Mouse (Mus musculus) left cerebral cortex, adult 2 months (tissue): ENCODE results near the gene Psmb10. TPM values are rescaled to one million over a fixed set of nuclear protein-coding genes. Genes with fewer than 3 reads are reported as not detected.

Experiments
- DNase-seq, 2 experiments: peaks; one replicate each; pipeline ENCODE4 v3.0.0; 2021 to 2022; ENCODE audit warnings: low spot score in 2 of 2, mixed read lengths in 1 of 2; ENCODE audit errors: extremely low spot score in 1 of 2
- H3K27ac ChIP-seq: fragments of 200-600 bp; 2 replicates; pipeline ENCODE4 v1.8.1; 2022
- H3K4me3 ChIP-seq: fragments of 200-600 bp; 2 replicates; pipeline ENCODE4 v1.8.1; 2022
- CTCF ChIP-seq: fragments of 200-600 bp; IDR thresholded peaks from 2 replicates; pipeline ENCODE4 v1.8.1; 2022; ENCODE audit warnings: antibody characterized with exemption, mild to moderate bottlenecking, moderate library complexity
- intact Hi-C: fragments of 180-260 bp; cut with DNase I; formaldehyde crosslinking; loops from one replicate; pipeline ENCODE4 v1.15.1; 2025
- total RNA-seq, 2 experiments: library from RNA; stranded (reverse); gene quantifications; 2 replicates each; pipeline ENCODE4 v1.2.3; 2021

Gene Psmb10
- total RNA-seq, 2 experiments from 2014 or later = 90.3 to 91.9 TPM

- TF ChIP-seq CTCF = no peak
- Histone ChIP-seq H3K27ac (no peak overlapping the region), H3K4me3 (no peak overlapping the region)
- intact Hi-C loops = no loop called here
- no peak for DNase-seq
These were observed 23.3 kb upstream of the Psmb10 start for GRCm38 (mm10) chr8:105961536-105961935.

DNA sequence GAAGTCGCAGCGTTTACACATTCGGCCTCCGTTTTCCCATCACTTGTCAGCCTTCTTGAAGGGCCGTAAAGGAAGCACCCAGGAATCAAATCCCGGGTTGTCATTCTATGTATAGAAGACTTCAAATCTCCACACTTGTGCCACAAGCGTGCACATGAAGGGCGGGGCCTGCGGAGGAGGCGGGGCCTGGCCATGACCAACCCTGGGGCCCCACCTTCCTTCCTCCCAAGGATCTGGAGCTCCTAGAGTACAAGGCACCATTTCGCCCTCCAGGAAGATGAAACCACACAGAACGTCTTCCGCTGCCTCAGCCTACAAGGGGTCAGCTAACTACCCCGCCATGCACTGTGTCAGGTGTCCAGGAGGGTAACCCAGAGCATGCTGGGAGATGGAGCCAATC, 22.9 kb upstream of the Psmb10 start:
- Histone ChIP-seq H3K27ac (no peak overlapping the region), H3K4me3 (no peak overlapping the region)
- no peak for TF ChIP-seq CTCF
- intact Hi-C loops = no loop called here
- DNase-seq = no peak

DNA sequence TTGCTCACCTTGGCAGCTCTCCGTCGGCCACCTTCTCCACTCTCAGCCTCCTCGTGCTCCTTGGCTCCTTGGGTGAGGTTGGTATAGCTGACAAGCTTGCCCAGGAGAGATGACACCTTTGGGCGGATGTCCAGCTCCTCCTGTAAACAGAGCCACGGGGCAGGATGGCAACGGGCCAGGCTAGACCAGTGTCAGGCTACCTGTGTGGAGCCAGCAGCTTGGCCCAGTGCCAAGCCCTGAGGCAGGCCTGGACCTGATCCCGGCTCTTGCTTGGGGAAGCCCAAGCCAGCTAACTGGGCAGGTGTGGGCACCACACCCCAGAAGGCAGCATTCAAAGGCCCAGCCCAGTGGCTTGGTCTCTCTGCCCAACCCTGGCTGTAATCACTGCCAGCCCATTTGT, 21.1 kb upstream of the Psmb10 start:
- intact Hi-C loops = no loop called here
- Histone ChIP-seq H3K4me3 (no peak overlapping the region), H3K27ac (no peak overlapping the region)
- no peak for TF ChIP-seq CTCF
- DNase-seq = no peak

- intact Hi-C loops = no loop called here
- H3K27ac ChIP-seq = no peak overlapping the region
- H3K4me3 ChIP-seq = no peak overlapping the region
- peak; percentile 15 for TF ChIP-seq CTCF
- DNase-seq = no peak
These were observed 19.6 kb upstream of the Psmb10 start for GRCm38 (mm10) chr8:105957813-105958212.

- TF ChIP-seq CTCF = no peak
- DNase-seq = no peak
- Histone ChIP-seq H3K27ac (no peak overlapping the region), H3K4me3 (no peak overlapping the region)
- intact Hi-C loops = no loop called here
These were observed 18.3 kb upstream of the Psmb10 start for GRCm38 (mm10) chr8:105956556-105956955.

- no peak for TF ChIP-seq CTCF
- Histone ChIP-seq H3K27ac (peak overlapping the region; percentile 78), H3K4me3 (no peak overlapping the region)
- intact Hi-C loops = no loop called here
- DNase-seq = peak in 1 of 2 experiments; percentile 51
These were observed 12.9 kb upstream of the Psmb10 start for GRCm38 (mm10) chr8:105951057-105951659.

GRCm38 (mm10) chr8:105949350-105949749, 11.1 kb upstream of the Psmb10 start:
- Histone ChIP-seq H3K27ac (no peak overlapping the region), H3K4me3 (no peak overlapping the region)
- TF ChIP-seq CTCF = no peak
- intact Hi-C loops = no loop called here
- DNase-seq = peak in 1 of 2 experiments; percentile 59

GRCm38 (mm10) chr8:105943321-105943739, 5.1 kb upstream of the Psmb10 start, which contains the start of gene Lcat:
TSS of gene Lcat (minus strand) at chr8:105943382.
- Histone ChIP-seq H3K4me3 (peak within 1 kb of the TSS; percentile 10; the same call in 1 of the 2 replicates), H3K27ac (peak within 1 kb of the TSS; percentile 63)
- DNase-seq = peak in 1 of 2 experiments; percentile 42
- intact Hi-C loops = no loop called here
- no peak for TF ChIP-seq CTCF

DNA sequence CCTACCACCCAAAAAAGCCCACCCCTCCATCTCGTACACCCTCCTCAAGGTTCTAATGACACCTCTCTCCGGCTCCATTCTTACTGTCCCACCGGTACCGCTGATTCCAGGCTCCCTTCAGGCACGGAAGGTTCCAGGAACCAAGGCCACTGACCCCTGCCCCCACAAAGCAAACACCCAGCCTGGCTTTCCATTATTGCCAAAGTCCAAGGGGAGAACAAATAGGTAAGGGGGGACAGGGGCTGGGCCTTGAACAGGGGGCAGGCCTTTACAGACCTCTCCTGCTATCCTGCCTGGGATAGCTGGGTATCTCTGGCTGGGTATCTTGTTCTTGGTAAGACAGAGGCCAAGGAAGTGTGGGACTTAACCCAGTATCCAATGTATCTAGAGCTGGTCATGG, 4.3 kb upstream of the Psmb10 start:
- Histone ChIP-seq H3K4me3 (no peak overlapping the region), H3K27ac (no peak overlapping the region; the same call in 1 of the 2 replicates)
- intact Hi-C loops = no loop called here
- no peak for DNase-seq
- TF ChIP-seq CTCF = no peak

- no peak overlapping the region for H3K27ac ChIP-seq
- H3K4me3 ChIP-seq = no peak overlapping the region
- TF ChIP-seq CTCF = no peak
- intact Hi-C loops = no loop called here
- no peak for DNase-seq
These were observed 3.8 kb upstream of the Psmb10 start for GRCm38 (mm10) chr8:105942026-105942425.

DNA sequence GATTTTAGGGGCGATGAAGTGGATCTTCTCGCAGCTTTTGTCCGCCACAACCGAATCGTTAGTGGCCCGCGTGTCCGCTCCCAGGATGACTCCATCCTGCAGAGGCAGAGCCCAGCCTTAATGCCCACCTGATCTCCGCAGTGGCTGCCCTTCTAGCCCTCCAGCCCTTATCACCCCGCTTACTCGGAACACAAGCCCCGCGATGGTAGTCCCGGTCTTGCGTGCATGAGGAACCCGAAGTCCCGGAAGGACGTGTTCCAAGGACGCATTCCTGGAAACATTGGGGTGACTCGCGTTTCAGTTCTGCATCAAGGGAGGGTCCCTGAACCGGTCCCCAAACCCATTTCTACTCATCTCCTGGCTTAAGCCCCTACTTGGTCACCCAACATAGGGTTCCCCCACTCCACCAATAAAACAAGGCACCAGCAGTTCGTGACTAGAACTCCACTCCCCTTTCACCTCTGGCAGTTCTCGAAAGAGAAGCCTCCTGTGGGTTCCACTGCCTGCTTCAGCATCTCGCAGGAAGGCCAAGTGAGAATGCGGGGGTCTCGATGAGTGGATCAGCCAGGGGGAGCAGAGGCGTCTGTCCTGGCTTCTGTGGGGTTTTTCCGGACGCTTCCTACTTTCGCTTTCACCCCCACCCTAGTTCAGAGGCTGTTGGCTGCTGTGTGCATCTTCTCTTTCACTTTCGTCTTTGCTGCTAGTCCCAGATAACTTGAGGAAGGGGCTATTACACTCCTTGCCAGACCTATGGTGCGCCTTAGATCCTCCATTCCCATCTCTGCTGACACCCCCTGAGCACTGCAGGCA, 543 bp downstream of the Psmb10 start:
- H3K27ac ChIP-seq = peak overlapping the region; percentile 98
- DNase-seq = peak in 1 of 2 experiments; percentile 53
- TF ChIP-seq CTCF = no peak
- H3K4me3 ChIP-seq = peak overlapping the region; percentile 70
- intact Hi-C loops = no loop called here

DNA sequence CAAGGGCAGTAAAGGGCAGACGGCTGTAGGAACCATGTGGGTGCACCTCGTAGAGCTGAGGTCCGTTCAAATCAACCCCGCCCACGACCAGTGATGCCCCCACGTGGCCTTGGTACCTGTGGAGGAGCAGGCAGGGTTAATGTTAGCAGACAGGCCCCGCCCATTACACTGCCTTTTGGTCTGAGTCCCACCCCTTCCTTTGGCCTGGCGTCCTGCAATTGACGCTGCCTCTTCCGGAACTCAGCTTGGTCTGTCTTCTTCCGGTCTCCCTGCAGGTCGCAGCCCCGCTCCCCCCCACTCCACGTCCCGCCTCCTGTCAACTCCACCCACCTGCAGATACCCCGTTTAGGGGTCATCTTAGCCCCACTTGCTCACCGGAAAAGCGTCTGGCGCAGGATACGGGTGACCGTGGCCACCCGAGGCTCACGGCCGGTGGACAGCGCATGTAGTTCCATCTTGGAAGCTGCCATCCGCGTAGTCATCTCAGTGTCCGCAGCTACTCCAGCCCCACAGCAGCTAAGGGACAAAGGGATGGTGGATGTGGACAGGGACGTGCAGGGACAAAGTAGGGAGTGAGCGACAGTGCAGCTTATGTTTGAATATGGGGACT, 1.3 kb downstream of the Psmb10 start:
- peak; percentile 84 to 86 for DNase-seq
- peak overlapping the region; percentile 98 for H3K27ac ChIP-seq
- intact Hi-C loops = no loop called here

More for the DNA sequence above, 1.3 kb downstream of the Psmb10 start:
- H3K4me3 ChIP-seq = peak overlapping the region; percentile 70
- no peak for TF ChIP-seq CTCF
